Mouse (Mus musculus) MN1 (cell line): ENCODE results near the gene Grip1.

Experiments used
- DNase-seq: peaks from one replicate; pipeline ENCODE4 v3.0.0-alpha.2; 2016; ENCODE audit warnings: low spot score

The Grip1 gene

GRCm38 (mm10) chr10:119833334-119833733 lies 379.7 kb downstream of the Grip1 start:
- no peak for DNase-seq

- DNase-seq, result no peak
Observed at GRCm38 (mm10) chr10:119834122-119834521, 380.5 kb downstream of the Grip1 start.

GRCm38 (mm10) chr10:119839645-119840044 lies 386.0 kb downstream of the Grip1 start:
- DNase-seq, result no peak

GRCm38 (mm10) chr10:119842004-119842403 lies 388.4 kb downstream of the Grip1 start:
- no peak for DNase-seq

GRCm38 (mm10) chr10:119845705-119846410 lies 392.2 kb downstream of the Grip1 start:
- no peak for DNase-seq

- DNase-seq, result no peak
Observed at GRCm38 (mm10) chr10:119851594-119851993, 398.0 kb downstream of the Grip1 start.

GRCm38 (mm10) chr10:119852582-119853135 lies 399.0 kb downstream of the Grip1 start:
- no peak for DNase-seq

- peak; percentile 60 for DNase-seq
Observed at GRCm38 (mm10) chr10:119867726-119868125, 414.1 kb downstream of the Grip1 start.

GRCm38 (mm10) chr10:119868995-119869579 lies 415.5 kb downstream of the Grip1 start:
- peak; percentile 58 for DNase-seq

GRCm38 (mm10) chr10:119876721-119877120 lies 423.1 kb downstream of the Grip1 start:
- no peak for DNase-seq

GRCm38 (mm10) chr10:119878331-119878730 lies 424.7 kb downstream of the Grip1 start:
- DNase-seq, result no peak

- DNase-seq, result no peak
Observed at GRCm38 (mm10) chr10:119884591-119884990, 431.0 kb downstream of the Grip1 start.

GRCm38 (mm10) chr10:119885563-119885962 lies 431.9 kb downstream of the Grip1 start:
- peak; percentile 34 for DNase-seq

- DNase-seq, result no peak
Observed at GRCm38 (mm10) chr10:119886681-119887080, 433.1 kb downstream of the Grip1 start.

- no peak for DNase-seq
Observed at GRCm38 (mm10) chr10:119902754-119903153, 449.1 kb downstream of the Grip1 start.

GRCm38 (mm10) chr10:119906869-119907268 lies 453.2 kb downstream of the Grip1 start:
- DNase-seq, result no peak

GRCm38 (mm10) chr10:119917995-119918394 lies 464.4 kb downstream of the Grip1 start:
- DNase-seq, result peak; percentile 41

- DNase-seq, result no peak
Observed at GRCm38 (mm10) chr10:119927963-119928362, 474.3 kb downstream of the Grip1 start.

GRCm38 (mm10) chr10:119928921-119929320 lies 475.3 kb downstream of the Grip1 start:
- no peak for DNase-seq

GRCm38 (mm10) chr10:119932794-119933193 lies 479.2 kb downstream of the Grip1 start:
- DNase-seq, result no peak

- no peak for DNase-seq
Observed at GRCm38 (mm10) chr10:119933362-119933761, 479.7 kb downstream of the Grip1 start.

GRCm38 (mm10) chr10:119935231-119935630 lies 481.6 kb downstream of the Grip1 start:
- DNase-seq, result no peak

GRCm38 (mm10) chr10:119937481-119937880 lies 483.9 kb downstream of the Grip1 start:
- DNase-seq, result no peak
